Mouse (Mus musculus) T-helper 17 cell (primary cell): Measurements from ENCODE around the gene Cntnap5b.

ENCODE experiments used
- in situ Hi-C, 2 experiments: fragments of 300-600 bp; cut with MboI, MseI; formaldehyde crosslinking; loops; 1 replicate in 1 of 2; 2 replicates in 1 of 2; pipeline ENCODE4 v1.15.1; 2025; ENCODE audit warnings: high pct_unique_total_duplicates in 2 of 2

The Cntnap5b gene

DNA sequence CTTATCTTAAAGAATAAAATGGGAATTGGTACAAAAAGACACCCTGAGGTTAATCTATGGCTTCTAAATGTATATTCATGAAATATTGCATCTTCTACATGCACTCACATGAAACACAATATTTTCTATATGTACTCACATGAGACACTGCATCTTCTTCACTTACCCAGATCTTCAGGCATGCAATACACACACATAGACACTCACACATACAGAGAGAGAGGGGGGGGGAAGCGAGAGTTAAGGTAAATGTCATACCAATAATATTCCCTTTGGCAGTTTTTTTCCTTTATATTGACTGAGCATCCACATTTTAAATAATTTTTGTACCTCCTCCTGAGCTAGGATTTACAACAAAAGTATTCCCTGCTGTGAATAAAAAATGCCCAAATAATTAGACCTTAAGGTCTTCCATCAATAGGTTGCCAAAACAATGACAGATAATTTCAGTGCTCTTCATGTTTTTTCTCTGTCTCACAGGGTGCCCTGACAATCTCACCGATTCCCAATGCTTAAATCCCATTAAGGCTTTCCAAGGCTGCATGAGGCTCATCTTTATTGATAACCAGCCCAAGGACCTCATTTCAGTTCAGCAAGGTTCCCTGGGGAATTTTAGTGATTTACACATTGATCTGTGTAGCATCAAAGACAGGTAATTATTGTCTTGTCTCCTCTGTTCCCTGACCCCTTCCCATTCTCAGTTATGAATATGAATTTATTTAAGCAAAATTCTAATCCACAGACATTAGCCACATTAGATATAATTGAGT lies 391.2 kb downstream of the Cntnap5b start:
- in situ Hi-C loops: no loop called here

DNA sequence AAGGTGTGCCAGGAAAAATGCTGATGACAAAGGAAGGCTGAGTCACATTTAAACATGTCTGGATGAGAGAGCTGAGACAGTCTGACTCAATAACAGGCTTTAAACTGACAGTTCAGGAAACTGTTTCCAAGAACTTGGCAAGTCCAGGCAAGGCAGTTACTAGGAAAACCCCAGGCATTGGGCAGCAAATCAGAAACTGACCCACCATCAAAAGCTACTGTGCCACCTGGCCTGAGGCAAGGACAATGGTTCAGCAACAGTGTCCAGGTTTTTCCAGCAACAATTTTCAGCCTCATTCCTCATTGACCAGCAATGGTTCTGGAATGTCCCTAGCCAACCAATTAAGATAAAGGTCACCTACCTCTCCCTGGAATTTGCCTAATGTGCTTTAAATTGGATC lies 399.0 kb downstream of the Cntnap5b start:
- in situ Hi-C loops: no loop called here

DNA sequence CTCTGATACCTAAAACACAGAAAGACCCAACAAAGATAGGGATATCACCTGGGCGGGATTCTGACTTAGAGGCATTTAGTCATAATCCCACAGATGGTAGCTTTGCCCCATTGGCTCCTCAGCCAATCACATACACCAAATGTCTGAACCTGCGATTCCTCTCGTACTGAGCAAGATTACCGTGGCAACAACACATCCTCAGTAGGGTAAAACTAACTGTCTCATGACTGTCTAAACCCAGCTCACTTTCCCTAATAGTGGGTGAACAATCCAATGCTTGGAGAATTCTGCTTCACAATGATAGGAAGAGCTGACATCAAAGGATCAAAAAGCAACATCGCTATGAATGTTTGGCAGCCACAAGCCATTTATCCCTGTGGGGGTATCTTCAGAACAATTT lies 407.5 kb downstream of the Cntnap5b start:
- in situ Hi-C loops: no loop called here

DNA sequence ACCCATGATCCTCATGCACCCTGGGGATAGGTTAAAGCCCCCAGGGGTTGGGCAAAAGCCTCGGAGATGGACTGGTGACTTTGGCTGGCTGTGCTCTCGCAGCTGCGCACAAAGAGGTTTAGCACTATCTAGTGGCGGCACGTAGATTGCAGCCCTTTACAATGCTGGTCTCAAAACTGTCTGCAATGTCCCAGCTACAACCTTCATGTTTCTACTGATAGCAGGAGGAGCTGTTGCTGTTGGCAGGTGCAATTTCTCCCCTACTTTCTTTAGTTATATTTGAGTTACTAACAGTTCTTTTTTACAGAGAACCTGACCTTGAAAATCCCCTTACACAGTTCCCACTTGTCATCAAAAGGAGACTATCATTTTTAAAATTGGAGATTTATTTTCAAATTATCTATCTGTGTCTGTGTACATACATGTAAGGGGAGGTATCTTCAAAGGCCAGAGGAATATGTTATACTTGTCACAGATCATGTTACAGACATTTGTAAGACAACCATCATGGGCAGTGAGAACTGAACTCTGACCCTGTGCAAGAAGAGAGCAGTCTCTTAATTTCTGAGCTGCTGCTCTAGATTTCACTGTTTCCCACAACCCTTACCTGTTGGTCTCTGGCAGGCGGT lies 459.5 kb downstream of the Cntnap5b start:
- in situ Hi-C loops: no loop called here

- in situ Hi-C loops: no loop called here
Measured at GRCm38 (mm10) chr1:100251964-100252363, 479.4 kb downstream of the Cntnap5b start.

DNA sequence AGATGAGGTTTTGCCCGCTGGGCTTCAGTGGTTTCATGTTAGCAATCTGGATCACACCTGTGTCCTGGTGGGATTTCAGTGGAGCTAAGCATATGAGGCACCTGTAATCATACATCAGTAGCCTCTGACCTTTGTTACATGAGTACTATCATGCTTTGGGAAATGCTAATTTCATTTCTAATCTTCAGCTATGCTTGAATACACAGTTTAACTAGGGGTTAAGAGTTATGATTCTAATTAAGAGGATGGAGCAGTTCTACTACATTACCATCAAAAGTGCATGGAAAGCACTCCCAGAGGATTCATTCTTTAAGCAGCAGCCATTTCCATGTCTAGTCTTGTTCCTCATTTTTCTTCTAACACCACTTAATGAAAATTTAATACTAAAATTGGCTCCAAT lies 538.1 kb downstream of the Cntnap5b start:
- in situ Hi-C loops: no loop called here

DNA sequence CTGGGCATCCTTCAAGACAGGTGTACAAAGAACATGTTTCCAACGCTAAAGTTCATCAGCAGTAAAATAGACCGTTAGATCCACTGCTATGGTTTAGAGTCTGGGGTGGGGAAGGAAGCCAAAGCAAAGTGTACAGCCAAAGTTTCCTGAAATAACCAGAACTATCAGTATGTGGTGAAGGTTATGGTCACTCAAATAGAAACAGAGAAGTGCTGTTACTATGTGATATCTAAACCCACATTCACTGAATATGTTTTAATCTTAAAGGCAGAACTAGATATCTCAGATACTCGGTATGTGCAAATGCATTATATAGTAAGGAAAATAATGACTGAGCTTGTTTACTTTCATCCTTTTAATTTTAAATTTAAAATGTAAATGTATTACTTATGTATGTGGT lies 558.5 kb downstream of the Cntnap5b start:
- in situ Hi-C loops: no loop called here

DNA sequence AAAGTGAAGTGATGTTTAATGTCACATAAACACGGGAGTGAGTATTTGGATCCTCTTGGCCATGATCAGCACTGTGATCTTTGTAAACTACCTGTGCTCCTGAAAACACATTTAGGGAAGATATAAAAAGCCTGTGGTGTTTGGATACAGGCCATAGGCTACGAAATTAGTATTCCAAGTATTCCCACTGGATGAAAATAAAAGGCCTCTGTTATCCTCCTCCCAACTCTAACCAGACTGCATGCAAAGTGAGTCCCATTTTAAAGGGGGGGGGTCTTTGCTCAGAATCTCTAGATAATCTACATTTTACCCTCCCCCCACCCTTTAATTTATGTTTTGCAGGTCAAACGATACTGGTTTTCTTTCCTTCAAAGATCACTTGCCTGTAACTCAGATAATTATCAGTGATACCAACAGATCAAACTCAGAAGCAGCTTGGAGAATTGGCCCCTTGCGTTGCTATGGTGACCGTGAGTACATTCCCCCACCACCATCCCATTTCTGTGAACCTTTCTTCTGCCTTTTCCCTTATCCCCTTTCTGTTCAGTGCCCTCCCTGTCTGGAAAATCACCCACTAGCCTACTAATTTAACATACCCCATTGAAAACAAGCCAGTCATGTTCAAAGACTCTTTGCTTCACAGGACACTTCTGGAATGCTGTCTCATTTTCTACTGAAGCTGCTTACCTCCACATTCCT lies 597.0 kb downstream of the Cntnap5b start:
- in situ Hi-C loops: no loop called here

- in situ Hi-C loops: no loop called here
Measured at GRCm38 (mm10) chr1:100386252-100386651, 613.7 kb downstream of the Cntnap5b start.

DNA sequence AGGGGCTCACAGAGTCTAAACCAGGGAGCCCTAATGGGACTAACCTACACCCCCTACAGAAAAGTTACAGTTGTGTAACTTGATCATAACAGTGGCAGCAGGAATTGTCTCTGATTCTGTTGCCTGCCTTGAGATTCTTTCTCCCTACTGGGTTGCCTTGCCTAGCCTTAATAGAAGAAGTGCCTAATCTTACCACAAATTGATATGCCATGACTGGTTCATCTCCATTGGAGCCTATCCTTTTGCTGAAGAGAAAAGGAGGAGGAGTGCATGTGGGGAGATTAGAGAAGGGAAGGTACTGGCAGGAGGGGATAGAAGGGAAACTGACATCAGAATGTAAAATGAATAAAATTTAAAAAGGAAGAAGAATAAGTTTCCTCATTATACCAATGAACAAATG lies 621.5 kb downstream of the Cntnap5b start:
- in situ Hi-C loops: no loop called here

DNA sequence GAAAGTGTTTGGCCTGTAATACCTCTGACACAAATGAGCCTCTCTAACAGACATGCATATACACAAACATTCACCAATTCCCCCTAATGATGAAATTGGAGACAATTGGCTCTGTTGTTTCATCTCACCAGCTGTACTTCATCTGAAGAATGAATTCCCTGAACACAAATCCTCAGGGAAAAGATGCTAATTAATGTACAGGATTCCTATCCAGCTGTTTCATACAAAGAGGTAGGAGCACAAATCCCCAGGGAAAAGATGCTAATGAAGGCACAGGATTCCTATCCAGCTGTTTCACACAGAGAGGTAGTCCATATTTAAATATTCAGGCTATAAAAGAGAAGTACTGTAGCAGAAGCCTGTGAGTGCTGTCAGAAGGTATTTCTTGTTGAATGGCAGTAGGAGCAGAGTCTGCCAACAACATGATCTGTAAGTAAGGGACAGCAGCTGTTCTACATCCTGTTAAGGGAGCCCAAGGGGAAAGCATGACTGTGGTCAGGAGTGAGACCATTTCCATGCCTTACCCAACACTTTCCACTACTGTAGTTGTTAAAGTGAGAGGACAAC lies 644.2 kb downstream of the Cntnap5b start:
- in situ Hi-C loops: loop anchor here in 1 of 2 experiments (10.0 kb wide), 1 partner anchor 1148 kb away; no protein-coding TSS in a partner anchor

DNA sequence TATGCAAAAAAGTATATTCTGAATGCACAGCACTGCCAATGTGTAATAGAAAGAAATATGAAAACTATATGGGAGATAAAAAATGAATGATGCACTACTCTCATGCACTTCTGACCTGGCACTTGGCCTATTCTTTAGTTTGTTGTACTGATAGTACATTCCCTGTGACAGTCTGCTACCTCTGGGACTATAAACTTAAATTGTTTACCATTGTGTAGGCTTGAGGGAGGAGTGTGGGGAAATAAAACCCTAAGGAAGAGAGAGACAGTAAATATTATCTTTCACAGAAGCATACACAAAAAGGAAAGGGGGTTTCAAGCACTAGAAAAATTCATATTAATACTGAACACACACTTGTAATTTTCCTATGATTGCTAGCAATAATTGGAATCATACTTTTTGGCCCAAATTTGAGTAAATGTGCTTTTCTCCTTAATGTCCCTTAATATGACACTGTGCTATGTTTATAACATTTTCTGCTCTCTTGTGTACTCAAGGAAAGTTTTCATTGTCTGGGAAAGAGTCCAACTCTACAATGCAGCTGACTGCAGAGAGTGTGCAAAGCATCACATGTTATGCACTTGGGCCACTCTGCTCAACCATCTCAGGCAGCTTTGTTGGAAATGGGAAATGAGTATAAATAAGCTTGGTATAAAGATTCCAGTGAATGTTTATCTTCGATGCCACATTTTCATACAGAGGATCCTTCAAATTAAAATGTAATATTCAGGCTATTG lies 657.6 kb downstream of the Cntnap5b start:
- in situ Hi-C loops: no loop called here

DNA sequence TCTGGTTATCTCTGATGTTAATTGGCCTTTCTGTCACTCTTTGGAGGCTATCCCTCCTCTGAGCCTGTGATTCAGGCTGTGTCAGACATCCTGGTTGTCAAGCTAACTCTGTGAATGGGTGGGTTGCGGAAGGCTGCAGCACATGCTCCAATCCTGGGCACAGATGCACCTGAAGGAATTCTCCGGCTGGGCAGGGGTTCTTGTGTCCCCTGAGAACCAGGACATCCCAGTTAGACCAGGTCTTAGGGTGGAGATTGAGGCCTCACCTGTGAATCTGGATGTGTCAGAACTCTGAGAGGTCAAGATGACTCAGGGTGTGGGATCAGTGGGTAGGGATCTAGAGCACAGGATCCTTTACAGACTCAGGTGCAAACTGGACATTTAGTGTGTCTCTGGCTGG lies 691.3 kb downstream of the Cntnap5b start:
- in situ Hi-C loops: no loop called here

GRCm38 (mm10) chr1:100465226-100465625 lies 692.7 kb downstream of the Cntnap5b start:
- in situ Hi-C loops: no loop called here

GRCm38 (mm10) chr1:100467595-100467994 lies 695.0 kb downstream of the Cntnap5b start:
- in situ Hi-C loops: no loop called here

DNA sequence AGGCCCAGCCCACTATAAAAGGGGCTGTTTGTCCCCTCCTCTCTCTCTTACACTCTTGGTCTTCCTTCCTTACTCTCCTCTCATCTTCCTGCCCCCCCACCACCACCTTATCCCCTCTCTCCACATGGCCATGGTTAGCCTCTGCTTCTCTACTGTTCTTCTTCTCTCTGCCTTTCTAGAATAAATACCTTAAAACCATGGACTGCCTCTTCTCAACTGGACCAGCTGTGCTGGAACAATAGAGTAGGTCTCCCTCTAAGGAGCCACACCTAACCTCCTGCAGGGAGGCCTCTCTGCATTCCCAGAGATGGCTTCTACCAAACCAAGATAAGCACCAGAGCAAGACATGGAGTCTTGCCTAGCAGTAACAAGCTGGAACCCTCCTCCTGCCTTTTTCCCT lies 737.3 kb downstream of the Cntnap5b start:
- in situ Hi-C loops: no loop called here
